Mouse (Mus musculus) layer of hippocampus, adult 18-20 months (tissue): ENCODE data around the gene Fcgr1. TPM values are rescaled to one million over a fixed set of nuclear protein-coding genes. Genes with fewer than 3 reads are reported as not detected.

Source experiments
- DNase-seq, 2 experiments: peaks; one replicate each; pipeline ENCODE4 v3.0.0; 2022; ENCODE audit warnings: low spot score in 2 of 2
- total RNA-seq, 2 experiments: library from RNA; stranded (reverse); gene quantifications; 2 replicates each; pipeline ENCODE4 v1.2.3; 2021

Gene Fcgr1
- total RNA-seq, 2 experiments from 2014 or later: 1.9 to 3.8 TPM

GRCm38 (mm10) chr3:96277428-96277799 lies 16.4 kb downstream of the Fcgr1 start:
- DNase-seq: peak in 1 of 2 experiments; percentile 50

- DNase-seq: no peak
Measured at GRCm38 (mm10) chr3:96273591-96274465, 19.9 kb downstream of the Fcgr1 start.

- DNase-seq: peak; percentile 92 to 98
Measured at GRCm38 (mm10) chr3:96269511-96270474, 24.0 kb downstream of the Fcgr1 start, which contains the start of gene Hist2h2bb. Gene Hist2h2bb, plus strand, starts transcription at chr3:96269752.

GRCm38 (mm10) chr3:96268776-96269378 lies 24.9 kb downstream of the Fcgr1 start:
- peak in 1 of 2 experiments; percentile 47 for DNase-seq

- peak; percentile 70 to 91 for DNase-seq
Measured at GRCm38 (mm10) chr3:96268051-96268775, 25.6 kb downstream of the Fcgr1 start, which contains the start of gene Hist2h3b. Gene Hist2h3b, plus strand, starts transcription at chr3:96268654.

GRCm38 (mm10) chr3:96267541-96267940 lies 26.2 kb downstream of the Fcgr1 start:
- no peak for DNase-seq

GRCm38 (mm10) chr3:96266132-96266710 lies 27.5 kb downstream of the Fcgr1 start:
- DNase-seq: no peak

- DNase-seq: no peak
Measured at GRCm38 (mm10) chr3:96264404-96264949, 29.3 kb downstream of the Fcgr1 start.

GRCm38 (mm10) chr3:96263558-96264403 lies 30.0 kb downstream of the Fcgr1 start:
- DNase-seq: no peak

GRCm38 (mm10) chr3:96262979-96263550 lies 30.7 kb downstream of the Fcgr1 start, which contains the start of gene Hist2h4:
Gene Hist2h4, minus strand, starts transcription at chr3:96263311.
- DNase-seq: peak; percentile 95 to 99

- peak; percentile 79 to 85 for DNase-seq
Measured at GRCm38 (mm10) chr3:96262216-96262875, 31.4 kb downstream of the Fcgr1 start.

GRCm38 (mm10) chr3:96261623-96262022 lies 32.1 kb downstream of the Fcgr1 start:
- no peak for DNase-seq

- no peak for DNase-seq
Measured at GRCm38 (mm10) chr3:96260220-96260619, 33.5 kb downstream of the Fcgr1 start.

GRCm38 (mm10) chr3:96257190-96257589 lies 36.6 kb downstream of the Fcgr1 start:
- DNase-seq: no peak

GRCm38 (mm10) chr3:96255926-96256593 lies 37.7 kb downstream of the Fcgr1 start:
- no peak for DNase-seq

- no peak for DNase-seq
Measured at GRCm38 (mm10) chr3:96254683-96255355, 39.0 kb downstream of the Fcgr1 start.

- no peak for DNase-seq
Measured at GRCm38 (mm10) chr3:96251787-96252186, 42.0 kb downstream of the Fcgr1 start.
